Mouse (Mus musculus): ENCODE data around the gene Gm5294.

Gene Gm5294

GRCm38 (mm10) chr5:138849682-138850461 is 30.0 kb downstream of the Gm5294 start:
- DNase-seq (ENCODE audit: low spot score) = no peak

- DNase-seq (ENCODE audit: low spot score) = no peak
These were observed 30.6 kb downstream of the Gm5294 start for GRCm38 (mm10) chr5:138850462-138850844.

- no peak for DNase-seq (ENCODE audit: low spot score)
These were observed 31.5 kb downstream of the Gm5294 start for GRCm38 (mm10) chr5:138851296-138851780.

- DNase-seq (ENCODE audit: low spot score) = no peak
These were observed 32.3 kb downstream of the Gm5294 start for GRCm38 (mm10) chr5:138852151-138852550.

- no peak for DNase-seq (ENCODE audit: low spot score)
These were observed 33.5 kb downstream of the Gm5294 start for GRCm38 (mm10) chr5:138853349-138853748.

- peak; percentile 90 for DNase-seq (ENCODE audit: low spot score)
These were observed 37.2 kb downstream of the Gm5294 start for GRCm38 (mm10) chr5:138857010-138857617.

- DNase-seq (ENCODE audit: low spot score) = no peak
These were observed 38.0 kb downstream of the Gm5294 start for GRCm38 (mm10) chr5:138857811-138858251.

GRCm38 (mm10) chr5:138863681-138864146 is 43.8 kb downstream of the Gm5294 start:
- peak; percentile 72 for DNase-seq (ENCODE audit: low spot score)

GRCm38 (mm10) chr5:138864166-138864565 is 44.3 kb downstream of the Gm5294 start:
- no peak for DNase-seq (ENCODE audit: low spot score)

- DNase-seq (ENCODE audit: low spot score) = no peak
These were observed 45.0 kb downstream of the Gm5294 start for GRCm38 (mm10) chr5:138864880-138865279.

- DNase-seq (ENCODE audit: low spot score) = no peak
These were observed 45.8 kb downstream of the Gm5294 start for GRCm38 (mm10) chr5:138865637-138866036.

All from layer of hippocampus, adult 11-12 months (tissue).